Mouse (Mus musculus) spleen, adult 2 months (tissue): Measurements from ENCODE around the gene Gm49354.
"Not testable (repeated sequence)": the region's sequence is repeated elsewhere in the genome, so short reads cannot be mapped to it uniquely, and the experiment has no call there.

ENCODE experiments used
- CTCF ChIP-seq: fragments of 200-500 bp; IDR thresholded peaks from 2 replicates; pipeline ENCODE4 v1.5.1; 2011; ENCODE audit warnings: mild to moderate bottlenecking, inconsistent platforms; ENCODE audit not compliant: insufficient read depth, insufficient read length, insufficient replicate concordance; ENCODE audit errors: extremely low read depth
- POLR2A ChIP-seq: fragments of 200-500 bp; IDR thresholded peaks from 2 replicates; pipeline ENCODE4 v1.6.1; 2011; ENCODE audit warnings: low read depth, low read length, inconsistent platforms

- TF ChIP-seq CTCF, POLR2A: not testable (repeated sequence)
Observed at GRCm38 (mm10) chr13:59711984-59712383, 70.1 kb downstream of the Gm49354 start, which contains the start of gene Spata31d1b.
